Mouse (Mus musculus) midbrain, postnatal 0 days (tissue): ENCODE measurements around the gene Dtx3l. TPM values are rescaled to one million over a fixed set of nuclear protein-coding genes. Genes with fewer than 3 reads are reported as not detected.

Experiments used
- ATAC-seq: fragments of 200-750 bp; cut with Nextera tagmentation; 2 replicates; pipeline ENCODE4 v1.8.0; 2017; ENCODE audit warnings: moderate number of reproducible peaks, mild to moderate bottlenecking, moderate TSS enrichment, moderate library complexity; ENCODE audit not compliant: low FRiP score
- DNase-seq: peaks from one replicate; pipeline ENCODE4 v3.0.0-alpha.2; 2015; ENCODE audit warnings: low spot score
- H3K27ac ChIP-seq: fragments of 300-500 bp; sonication (generic); 2 replicates; pipeline ENCODE4 v1.5.1; 2014; ENCODE audit warnings: low read depth, mild to moderate bottlenecking, low read length, mixed read lengths
- H3K27me3 ChIP-seq: fragments of 300-500 bp; sonication (generic); 2 replicates; pipeline ENCODE4 v1.6.1; 2014; ENCODE audit warnings: low read length, control low read depth, mixed read lengths; ENCODE audit not compliant: insufficient read depth
- H3K36me3 ChIP-seq: fragments of 300-500 bp; sonication (generic); 2 replicates; pipeline ENCODE4 v1.6.1; 2014; ENCODE audit warnings: low read length, control low read depth, mixed read lengths; ENCODE audit not compliant: insufficient read depth
- H3K4me1 ChIP-seq: fragments of 300-500 bp; sonication (generic); 2 replicates; pipeline ENCODE4 v1.6.1; 2014; ENCODE audit warnings: mild to moderate bottlenecking, control low read depth, antibody characterized with exemption, low read length, mixed read lengths; ENCODE audit not compliant: insufficient read depth
- H3K4me2 ChIP-seq: fragments of 300-500 bp; sonication (generic); 2 replicates; pipeline ENCODE4 v1.6.1; 2014; ENCODE audit warnings: low read depth, mild to moderate bottlenecking, low read length, mixed read lengths; ENCODE audit not compliant: poor library complexity, severe bottlenecking
- H3K4me3 ChIP-seq: fragments of 300-500 bp; sonication (generic); 2 replicates; pipeline ENCODE4 v1.5.1; 2014; ENCODE audit warnings: low read depth, mild to moderate bottlenecking, low read length, moderate library complexity
- H3K9ac ChIP-seq: fragments of 300-500 bp; sonication (generic); replicated peaks from 2 replicates; pipeline ENCODE4 v1.6.1; 2014; ENCODE audit warnings: mild to moderate bottlenecking, low read length, moderate library complexity, mixed read lengths; ENCODE audit not compliant: poor library complexity, severe bottlenecking
- H3K9me3 ChIP-seq: fragments of 300-500 bp; sonication (generic); 2 replicates; pipeline ENCODE4 v1.6.1; 2016; ENCODE audit warnings: low read length, control low read depth
- CTCF ChIP-seq: IDR thresholded peaks from 2 replicates; pipeline ENCODE4 v1.5.1; 2016; ENCODE audit warnings: antibody characterized with exemption, mild to moderate bottlenecking
- WGBS: fragments of 180-500 bp; shearing (Covaris S2); extraction: QIAGEN DNeasy Blood & Tissue Kit; methylation state at CpG from one replicate; pipeline ENCODE4 v1.1.7; 2014; 5-methylcytosine and 5-hydroxymethylcytosine counted together
- polyA plus RNA-seq: library from polyadenylated mRNA; unstranded; fragments of >200 nt; fragmentation: Nextera tagmentation; extraction: Ambion mirVana; gene quantifications from 2 replicates; pipeline ENCODE4 v1.2.1, GENCODE M21; 2015
- total RNA-seq: library from RNA; depleted of rRNA; stranded (reverse); fragments of >200 nt; gene quantifications from 2 replicates; pipeline ENCODE4 v1.2.3, GENCODE M21; 2014; rRNA removed

The Dtx3l gene
- total RNA-seq = 1.9 and 2.3 TPM in 2 replicates
- 0.93 and 1.2 TPM in 2 replicates for polyA plus RNA-seq

GRCm38 (mm10) chr16:35938211-35939151 lies at the start of gene Dtx3l, which contains the start of gene Parp9:
Gene Dtx3l (minus strand): TSS chr16:35939151.
Gene Parp9 (plus strand): TSS chr16:35938470.
- no peaks in the 10 kb centered on the region; the same call in 1 of the 2 replicates for H3K27me3 ChIP-seq
- no peak for ATAC-seq

GRCm38 (mm10) chr16:35987930-35988329 lies 49.0 kb upstream of the Dtx3l start:
- TF ChIP-seq CTCF = no peak
- DNase-seq = no peak
- 93% methylated on average over 1 of the region's 1 CpGs for WGBS
- Histone ChIP-seq H3K27ac (no peak overlapping the region), H3K9ac (no peak overlapping the region), H3K4me3 (no peak overlapping the region), H3K9me3 (no peaks in the 10 kb centered on the region), H3K4me2 (no peak overlapping the region), H3K27me3 (no peaks in the 10 kb centered on the region), H3K4me1 (no peaks in the 10 kb centered on the region; the same call in 1 of the 2 replicates), H3K36me3 (no peaks in the 10 kb centered on the region)
- ATAC-seq = no peak

More at GRCm38 (mm10) chr16:35938211-35939151, at the start of gene Dtx3l, which contains the start of gene Parp9:
- H3K36me3 ChIP-seq = no peaks in the 10 kb centered on the region
- no peaks in the 10 kb centered on the region for H3K9me3 ChIP-seq
- H3K4me2 ChIP-seq = peak within 1 kb of the TSS; percentile 78
- H3K4me1 ChIP-seq = 0 out of 2 replicates have a peak, but pooled peaks cover 4% of the 10 kb centered on the region
- H3K9ac ChIP-seq = peak within 1 kb of the TSS; percentile 50
- 2% methylated on average over 52 of the region's 52 CpGs for WGBS
- H3K4me3 ChIP-seq = peak within 1 kb of the TSS; percentile 47
- no peak for TF ChIP-seq CTCF
- DNase-seq = peak; percentile 13
- H3K27ac ChIP-seq = no peak within 1 kb of the TSS

- no peak for TF ChIP-seq CTCF
- Histone ChIP-seq H3K9me3 (no peaks in the 10 kb centered on the region), H3K36me3 (no peaks in the 10 kb centered on the region), H3K27me3 (no peaks in the 10 kb centered on the region), H3K4me3 (peak overlapping the region; percentile 81), H3K27ac (no peak overlapping the region), H3K4me1 (no peaks in the 10 kb centered on the region; the same call in 1 of the 2 replicates), H3K4me2 (peak overlapping the region; percentile 58), H3K9ac (no peak overlapping the region)
- no peak for ATAC-seq
- no peak for DNase-seq
- WGBS = 47% methylated on average over 3 of the region's 3 CpGs
Observed at GRCm38 (mm10) chr16:35984471-35984870, 45.5 kb upstream of the Dtx3l start.

GRCm38 (mm10) chr16:35983517-35984101 lies 44.7 kb upstream of the Dtx3l start:
- peak overlapping the region; percentile 97 for H3K27ac ChIP-seq
- ATAC-seq = peak; percentile 81
- TF ChIP-seq CTCF = no peak
- H3K27me3 ChIP-seq = no peaks in the 10 kb centered on the region
- DNase-seq = peak; percentile 60
- under 1% methylated on average over 27 of the region's 86 CpGs for WGBS
- peak overlapping the region; percentile 91 for H3K9ac ChIP-seq
- H3K36me3 ChIP-seq = no peaks in the 10 kb centered on the region
- no peaks in the 10 kb centered on the region for H3K9me3 ChIP-seq
- no peaks in the 10 kb centered on the region; the same call in 1 of the 2 replicates for H3K4me1 ChIP-seq
- H3K4me2 ChIP-seq = peak overlapping the region; percentile 58
- H3K4me3 ChIP-seq = peak overlapping the region; percentile 81

- peak overlapping the region; percentile 91 for H3K9ac ChIP-seq
- peak overlapping the region; percentile 58 for H3K4me2 ChIP-seq
- ATAC-seq (peak; percentile 96), DNase-seq (peak; percentile 95)
- no peaks in the 10 kb centered on the region for H3K36me3 ChIP-seq
- H3K4me3 ChIP-seq = peak overlapping the region; percentile 81
- no peaks in the 10 kb centered on the region for H3K9me3 ChIP-seq
- TF ChIP-seq CTCF = no peak; the same call in 1 of the 2 replicates
- no peaks in the 10 kb centered on the region; the same call in 1 of the 2 replicates for H3K4me1 ChIP-seq
- under 1% methylated on average over 30 of the region's 54 CpGs for WGBS
- H3K27ac ChIP-seq = peak overlapping the region; percentile 97
- H3K27me3 ChIP-seq = no peaks in the 10 kb centered on the region
Observed at GRCm38 (mm10) chr16:35982902-35983516, 44.1 kb upstream of the Dtx3l start.
